Mouse (Mus musculus): ENCODE results near the gene Hkdc1. TPM values are rescaled to one million over a fixed set of nuclear protein-coding genes. Genes with fewer than 3 reads are reported as not detected.
"Not testable (repeated sequence)": the region's sequence is repeated elsewhere in the genome, so short reads cannot be mapped to it uniquely, and the experiment has no call there.

Gene Hkdc1
- polyA plus RNA-seq (2012; rRNA removed) = 60.3 and 131 TPM in 2 replicates

DNA sequence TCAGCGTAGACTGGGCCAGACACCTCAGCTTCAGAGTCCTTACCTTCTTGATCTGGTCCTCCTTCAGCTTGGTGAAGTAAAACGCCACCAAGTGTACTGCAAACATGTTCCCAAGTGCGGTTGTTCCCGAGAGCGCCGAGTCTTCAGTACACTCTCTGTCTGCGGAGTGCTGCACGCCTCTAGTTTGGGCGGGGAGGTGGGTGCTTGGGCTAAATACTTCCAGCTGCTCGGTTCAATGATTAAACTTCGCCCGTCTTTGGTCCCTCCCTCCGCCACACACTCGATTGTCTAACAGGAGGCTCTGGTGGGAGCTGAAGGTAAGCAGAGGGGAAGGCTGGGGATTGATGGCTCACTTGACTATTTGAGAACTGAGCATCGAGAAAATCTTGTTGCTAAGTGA, at the start of gene Hkdc1:
Hkdc1 (minus strand) TSS at position 237 of the 400 bp plus-strand sequence.
- no peak for DNase-seq (ENCODE audit: low read depth, low spot score)
- WGBS = 16% methylated on average over 15 of the region's 15 CpGs

- WGBS = 71% methylated on average over 5 of the region's 5 CpGs
- no peak for DNase-seq (ENCODE audit: low read depth, low spot score)
Measured at GRCm38 (mm10) chr10:62471105-62471504, 48.8 kb upstream of the Hkdc1 start.

- no peak for DNase-seq (ENCODE audit: low read depth, low spot score)
- WGBS = 91% methylated on average over 4 of the region's 4 CpGs
Measured at GRCm38 (mm10) chr10:62469736-62470135, 47.4 kb upstream of the Hkdc1 start.

- DNase-seq (ENCODE audit: low read depth, low spot score) = no peak
Measured at GRCm38 (mm10) chr10:62461321-62461720, 39.0 kb upstream of the Hkdc1 start.

DNA sequence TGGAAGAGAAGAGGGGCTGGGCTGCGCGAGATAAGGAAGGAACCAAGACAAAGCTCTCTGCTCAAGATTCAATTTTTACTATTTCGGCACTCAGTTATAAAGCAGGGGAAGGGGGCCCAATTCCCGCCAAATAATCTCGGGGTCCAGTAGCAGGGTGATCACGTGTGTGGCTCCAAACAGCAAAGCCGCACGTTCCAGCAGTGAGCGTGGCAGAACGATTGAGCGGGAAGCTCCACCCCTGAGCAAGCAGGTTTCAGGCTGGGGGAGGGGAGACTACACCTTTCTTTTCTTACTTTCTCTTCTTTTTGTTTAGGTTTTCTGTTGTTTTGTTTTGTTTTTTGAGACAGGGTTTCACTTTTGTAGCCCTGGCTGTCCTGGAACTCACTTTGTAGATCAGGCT, 29.7 kb upstream of the Hkdc1 start:
- 70% methylated on average over 11 of the region's 11 CpGs for WGBS
- not testable (repeated sequence) for DNase-seq (ENCODE audit: low read depth, low spot score)

DNA sequence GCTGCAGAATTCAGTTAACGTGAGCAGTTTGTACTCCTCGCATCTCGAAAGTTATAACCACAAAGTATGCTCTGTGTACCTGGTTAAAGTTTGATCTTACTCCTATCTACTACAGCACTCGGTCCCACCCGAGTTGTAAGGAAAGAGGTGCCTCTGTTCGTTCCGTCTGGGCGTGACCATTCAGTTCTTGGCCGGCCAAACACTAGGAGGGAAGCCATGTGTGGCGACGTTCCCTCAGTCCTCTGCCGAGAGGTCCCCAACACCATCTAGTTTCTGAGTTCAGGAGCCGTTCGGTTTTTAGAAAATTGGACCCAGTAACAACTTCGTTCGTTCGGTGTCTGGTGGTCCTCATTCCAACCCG, 28.0 kb upstream of the Hkdc1 start:
- WGBS = 33% methylated on average over 18 of the region's 18 CpGs

DNA sequence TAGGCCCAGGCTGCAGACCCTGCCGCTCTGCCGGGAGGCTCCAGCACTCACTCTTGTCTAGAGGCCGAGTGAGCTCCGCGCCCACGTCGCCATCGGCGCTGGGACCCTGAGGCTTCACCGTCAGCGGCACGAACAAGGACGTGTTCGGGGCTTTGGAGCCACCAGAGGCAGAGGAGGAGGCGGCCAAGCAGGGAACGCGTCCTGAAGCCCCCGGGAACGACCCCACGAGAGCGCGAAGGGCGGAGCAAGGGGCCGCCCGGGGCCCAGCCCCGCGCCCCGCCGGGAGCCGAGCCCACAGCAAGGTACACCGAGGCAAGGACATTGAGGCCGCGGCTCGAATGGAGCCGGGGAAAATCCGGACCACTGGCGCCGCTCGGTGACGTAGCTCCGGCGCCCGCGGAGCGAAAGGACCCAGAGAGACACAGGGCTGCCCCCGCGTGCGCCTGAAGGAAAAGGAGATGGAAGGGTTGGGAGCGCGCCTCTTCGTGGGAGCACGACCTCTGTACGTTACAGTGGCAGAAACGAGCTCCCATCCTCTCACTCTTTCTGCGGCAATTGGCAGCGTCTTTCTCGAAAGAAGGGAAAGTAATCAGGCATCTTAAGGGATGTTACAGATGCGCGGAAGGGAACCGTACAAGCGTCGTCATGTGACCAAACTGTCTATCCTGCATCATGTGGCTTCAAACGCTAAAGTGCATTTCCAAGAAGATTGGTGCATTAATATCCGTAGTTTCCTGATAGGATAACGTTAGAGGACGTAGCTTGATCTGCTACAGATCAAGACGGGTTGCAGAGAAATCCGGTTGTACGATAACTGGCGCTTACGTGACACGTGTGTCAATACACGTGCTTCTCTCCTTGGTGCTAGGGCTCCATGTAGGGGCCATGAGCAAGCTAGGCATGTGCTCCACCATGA, 27.3 kb upstream of the Hkdc1 start, which contains the start of the genes 4930507D05Rik and Supv3l1:
4930507D05Rik (plus strand) TSS at position 126 of the 916 bp plus-strand sequence.
Supv3l1 (minus strand) TSS at position 375 of the 916 bp plus-strand sequence.
- whole genome bisulfite sequencing = under 1% methylated on average over 73 of the region's 73 CpGs
- DNase-seq (ENCODE audit: low read depth, low spot score) = peak; percentile 66

More for the DNA sequence above, 28.0 kb upstream of the Hkdc1 start:
- DNase-seq (ENCODE audit: low read depth, low spot score) = peak; percentile 6

DNA sequence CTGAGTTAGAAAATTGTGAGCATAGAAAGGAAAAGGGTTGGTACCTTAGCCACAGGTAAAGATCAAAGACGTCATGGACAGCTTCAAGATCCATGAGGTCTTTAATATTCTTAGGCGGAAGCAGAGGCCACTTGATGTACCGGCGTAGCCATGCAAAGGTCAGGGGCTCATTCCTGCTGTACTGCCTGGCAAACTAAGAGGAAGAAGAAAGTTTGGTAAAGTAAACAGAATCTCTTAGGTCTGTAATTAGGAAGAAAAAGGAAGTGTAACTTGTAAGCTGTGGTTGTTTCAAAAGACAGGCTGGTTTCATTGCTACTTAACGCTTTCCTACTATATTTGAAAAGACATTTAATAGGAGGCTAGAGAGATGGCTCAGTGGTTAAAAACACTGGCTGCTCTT, 8.1 kb upstream of the Hkdc1 start:
- 85% methylated on average over 5 of the region's 5 CpGs for WGBS
- no peak for DNase-seq (ENCODE audit: low read depth, low spot score)

DNA sequence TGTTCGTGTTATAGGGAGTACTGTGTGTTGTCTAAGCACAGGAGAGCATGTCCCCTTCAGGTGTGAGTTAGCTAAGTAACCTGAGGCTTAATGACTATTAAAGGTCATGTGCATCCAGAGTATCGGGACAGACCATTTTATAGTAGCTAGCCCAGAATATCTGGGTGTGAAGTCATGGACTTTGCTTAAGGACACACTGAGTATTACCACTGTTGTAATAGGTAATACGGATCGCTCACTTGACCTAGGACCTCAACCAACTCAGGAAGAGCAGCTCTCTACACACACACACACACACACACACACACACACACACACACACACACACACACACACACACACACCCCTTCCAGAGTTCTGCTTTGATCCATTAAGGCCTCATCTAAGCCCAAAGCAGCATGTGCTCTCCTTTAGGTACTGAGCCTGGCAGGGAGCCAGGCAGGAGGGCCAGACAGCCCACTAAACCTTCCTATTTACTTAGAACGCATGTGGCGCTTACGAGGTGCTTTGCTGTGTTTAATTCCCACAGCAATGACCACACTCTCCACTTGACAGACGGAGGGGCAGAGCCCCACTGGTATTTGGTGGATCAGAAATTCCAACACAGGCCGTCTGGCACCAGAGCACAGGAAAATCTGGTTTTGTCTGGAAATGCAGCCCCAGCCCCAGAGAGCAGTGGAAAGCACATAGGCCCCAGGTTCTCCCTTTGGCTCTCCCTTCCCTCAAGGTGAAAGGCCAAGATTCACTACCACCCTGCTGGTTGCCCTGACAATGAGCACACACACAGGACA, 3.0 kb upstream of the Hkdc1 start:
- no peak for DNase-seq (ENCODE audit: low read depth, low spot score)
- 29% methylated on average over 9 of the region's 9 CpGs for WGBS

DNA sequence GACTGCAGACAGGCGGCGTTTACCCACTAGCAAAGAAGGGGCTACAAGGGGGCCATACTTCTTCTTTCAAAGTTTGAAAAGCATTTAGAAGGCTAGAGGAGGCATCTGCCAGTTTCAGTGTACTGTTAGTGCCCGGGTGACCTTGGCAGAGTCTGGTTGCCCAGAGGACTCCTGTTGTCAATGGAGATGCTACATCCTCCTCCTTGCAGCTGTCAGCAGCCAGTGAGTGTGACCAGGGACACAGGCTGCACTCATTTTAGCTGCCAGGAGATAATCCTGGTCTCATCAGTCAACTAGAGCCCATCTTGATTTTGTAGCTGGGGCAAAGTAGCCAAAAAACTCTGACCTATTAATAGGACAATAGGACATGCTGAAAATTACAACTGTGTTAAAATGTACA, 1.2 kb downstream of the Hkdc1 start:
- 93% methylated on average over 3 of the region's 3 CpGs for WGBS
- no peak for DNase-seq (ENCODE audit: low read depth, low spot score)

DNA sequence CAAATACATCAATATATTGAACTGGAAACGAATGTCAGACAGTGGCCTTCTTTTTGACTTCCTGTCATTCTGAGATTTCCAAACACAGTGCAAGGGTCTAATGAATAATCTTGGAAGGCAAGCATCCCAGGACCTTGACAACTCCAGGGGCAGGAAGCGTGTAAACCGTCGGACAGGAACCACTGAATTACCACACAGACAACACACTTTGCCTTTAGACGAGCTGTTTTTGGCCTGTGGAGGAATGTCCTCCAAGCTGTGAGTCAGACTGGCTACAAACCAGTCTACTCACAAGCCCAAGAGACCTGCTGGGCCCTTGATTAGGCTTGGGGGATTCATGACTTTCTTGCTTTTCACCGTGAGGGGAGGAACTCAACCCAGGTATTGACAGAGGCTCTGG, 1.9 kb downstream of the Hkdc1 start:
- WGBS = 56% methylated on average over 6 of the region's 6 CpGs
- no peak for DNase-seq (ENCODE audit: low read depth, low spot score)

DNA sequence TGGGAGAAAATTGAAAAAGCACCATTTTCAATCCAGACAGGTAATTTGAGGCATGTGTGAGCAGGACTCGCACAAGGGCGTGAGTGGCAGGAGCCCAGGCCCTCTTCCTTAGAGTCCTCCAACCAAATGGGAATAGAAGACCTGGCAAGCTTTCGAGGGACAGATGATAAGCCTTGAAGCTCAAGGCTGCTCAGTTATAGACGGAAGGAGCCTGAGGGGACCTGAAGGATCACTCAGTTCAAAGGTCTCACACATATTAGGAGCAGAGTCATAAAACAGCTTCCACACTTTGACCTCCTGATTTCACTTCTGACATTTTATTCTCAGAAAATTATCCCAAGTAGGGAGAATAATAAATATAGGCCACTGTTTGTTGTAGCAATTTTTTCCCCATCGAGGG, 2.9 kb downstream of the Hkdc1 start:
- DNase-seq (ENCODE audit: low read depth, low spot score) = no peak
- WGBS = 47% methylated on average over 5 of the region's 5 CpGs

GRCm38 (mm10) chr10:62418831-62419356, 3.4 kb downstream of the Hkdc1 start:
- 80% methylated on average over 7 of the region's 7 CpGs for WGBS
- DNase-seq (ENCODE audit: low read depth, low spot score) = no peak

GRCm38 (mm10) chr10:62413606-62413982, 8.7 kb downstream of the Hkdc1 start:
- WGBS = 12% methylated on average over 4 of the region's 4 CpGs
- peak; percentile 66 for DNase-seq (ENCODE audit: low read depth, low spot score)

GRCm38 (mm10) chr10:62412906-62413605, 9.2 kb downstream of the Hkdc1 start:
- 14% methylated on average over 8 of the region's 8 CpGs for WGBS

DNA sequence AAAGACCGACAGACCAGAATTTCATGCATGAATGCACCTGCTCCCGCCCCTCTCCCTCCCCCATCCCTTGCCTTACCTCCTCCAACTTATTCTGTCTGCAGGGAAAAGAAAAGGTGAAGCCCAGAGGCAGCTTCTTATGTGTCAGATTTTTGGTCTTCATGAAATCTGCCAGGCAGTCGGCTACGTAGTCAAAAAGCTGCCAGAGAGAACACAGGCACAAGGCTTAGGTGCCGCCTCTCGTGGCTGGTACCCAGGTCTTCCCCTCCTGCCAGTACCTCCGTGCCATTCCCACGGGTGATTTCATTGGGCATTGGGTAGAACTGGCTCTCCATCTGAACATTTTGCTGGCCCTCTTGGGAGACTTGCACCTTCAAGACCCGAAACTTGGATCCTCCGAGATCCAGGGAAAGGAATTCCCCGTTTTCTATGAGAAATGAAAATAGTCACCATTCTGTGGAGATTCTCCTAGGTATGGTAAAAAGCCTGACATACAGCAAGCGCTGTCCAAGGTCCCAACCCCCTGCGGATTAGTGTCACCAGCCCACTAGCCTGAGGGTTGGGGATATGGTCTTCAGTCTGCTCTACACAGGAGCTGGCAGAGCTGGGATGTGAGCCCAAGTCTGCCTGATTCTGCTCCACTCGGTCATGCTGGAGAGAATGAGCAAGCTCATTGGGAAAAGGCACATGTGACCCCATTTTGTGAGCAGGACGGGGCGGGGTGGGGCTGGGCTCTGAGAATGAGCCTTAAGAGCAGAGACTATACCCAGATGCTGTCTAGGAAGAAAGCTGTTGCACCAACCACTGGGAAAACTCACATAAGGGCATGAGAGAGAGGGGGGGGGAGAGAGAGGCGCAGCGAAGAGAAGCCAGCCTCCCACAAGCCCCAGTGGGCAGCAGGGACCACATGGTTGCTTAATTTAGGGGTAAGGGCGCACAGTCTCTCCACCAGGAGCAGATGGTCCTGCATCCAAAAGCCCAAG, 10.6 kb downstream of the Hkdc1 start:
- WGBS = 77% methylated on average over 19 of the region's 19 CpGs
- no peak for DNase-seq (ENCODE audit: low read depth, low spot score)

More at GRCm38 (mm10) chr10:62412906-62413605, 9.2 kb downstream of the Hkdc1 start:
- no peak for DNase-seq (ENCODE audit: low read depth, low spot score)

DNA sequence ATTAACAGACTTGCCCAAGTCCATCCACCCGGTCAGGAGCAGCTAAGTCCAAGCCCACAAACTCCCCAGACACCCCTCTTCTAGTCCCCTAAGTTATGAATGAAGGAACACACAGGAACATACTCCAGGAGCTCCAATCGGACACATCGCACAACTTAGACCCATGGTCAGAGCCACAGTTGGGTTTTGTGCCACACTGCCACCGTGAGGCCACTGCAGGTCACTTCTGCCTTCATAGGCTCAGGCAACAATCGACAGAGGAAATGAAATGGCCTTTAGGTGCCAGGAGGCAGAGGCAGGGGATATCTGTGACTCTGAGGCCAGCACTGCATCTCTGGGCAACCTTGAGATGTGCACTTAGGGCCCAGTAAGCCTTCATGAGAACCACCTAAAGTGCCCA, 11.3 kb downstream of the Hkdc1 start:
- no peak for DNase-seq (ENCODE audit: low read depth, low spot score)
- WGBS = 7% methylated on average over 5 of the region's 5 CpGs

DNA sequence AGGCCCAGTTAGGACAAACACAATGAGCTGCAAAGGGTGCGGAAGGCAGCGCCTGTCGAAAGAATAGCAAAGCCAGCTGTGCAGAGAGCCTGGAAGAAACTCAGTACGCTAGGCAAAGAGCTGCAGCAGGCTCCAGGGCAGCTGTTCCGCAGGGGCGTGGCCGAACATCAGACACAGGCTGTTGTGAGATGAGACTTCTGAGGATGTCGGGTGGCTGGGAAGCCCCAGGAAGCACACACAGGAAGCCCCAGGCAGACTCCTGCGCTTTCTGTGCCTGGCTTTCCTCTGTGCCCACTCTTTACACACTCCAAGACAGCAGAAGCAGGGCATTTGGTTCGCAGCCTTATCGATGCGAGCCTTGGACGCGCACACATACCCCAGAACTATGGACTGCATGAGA, 17.4 kb downstream of the Hkdc1 start:
- WGBS = 60% methylated on average over 14 of the region's 14 CpGs
- DNase-seq (ENCODE audit: low read depth, low spot score) = no peak

Measured in large intestine, adult 2 months (tissue).